Mouse (Mus musculus): ENCODE measurements around the gene Lbhd1. TPM values are rescaled to one million over a fixed set of nuclear protein-coding genes. Genes with fewer than 3 reads are reported as not detected.
A peak's percentile ranks its signal among the peaks of the same experiment; 100 is the strongest.

Gene Lbhd1
- polyA plus RNA-seq, 1 experiment from 2014 or later: 42.9 TPM

DNA sequence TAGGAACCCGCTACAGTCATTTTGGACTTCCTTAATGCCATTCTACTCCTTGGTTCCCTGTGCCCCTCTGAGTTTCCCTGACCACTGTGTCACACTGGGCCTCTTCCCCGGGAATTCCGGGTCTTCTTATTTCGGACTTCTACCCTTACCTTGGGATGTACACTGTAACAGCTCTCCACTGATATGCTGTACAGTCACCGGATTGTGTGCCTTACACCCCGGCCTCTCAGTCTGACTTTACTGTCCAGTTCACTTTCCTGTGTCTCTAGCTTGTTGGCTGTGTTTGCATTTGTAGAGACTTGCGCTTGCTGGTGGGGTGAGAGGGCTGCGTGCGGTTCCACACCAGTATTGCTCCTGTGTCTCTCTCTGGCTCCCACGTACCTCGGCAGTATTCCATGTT lies 46.6 kb downstream of the Lbhd1 start:
- H3K4me1 ChIP-seq (replicated peaks): peaks cover 58% of the 10 kb centered on the region

GRCm38 (mm10) chr19:8930771-8931170 lies 47.2 kb downstream of the Lbhd1 start:
- peak overlapping the region; percentile 89 for H3K4me3 ChIP-seq (replicated peaks)
- peak overlapping the region; percentile 99 for H3K4me2 ChIP-seq
- peak overlapping the region; percentile 92; the same call in 1 of the 2 replicates for H3K27ac ChIP-seq (replicated peaks)
- ATAC-seq (ENCODE audit: insufficient read depth): no peak
- no peaks in the 10 kb centered on the region for H3K9me3 ChIP-seq (replicated peaks)
- peaks cover 58% of the 10 kb centered on the region for H3K36me3 ChIP-seq (replicated peaks)
- peaks cover 57% of the 10 kb centered on the region for H3K4me1 ChIP-seq (replicated peaks)
- no peaks in the 10 kb centered on the region for H3K27me3 ChIP-seq
- H3K9ac ChIP-seq: peak overlapping the region; percentile 86; the same call in 1 of the 2 replicates
- 68% methylated on average over 7 of the region's 7 CpGs for WGBS (ENCODE audit: insufficient replicate concordance)

More for the DNA sequence above, 46.6 kb downstream of the Lbhd1 start:
- ATAC-seq (ENCODE audit: insufficient read depth): no peak
- Histone ChIP-seq H3K4me3 (replicated peaks) (peak overlapping the region; percentile 89), H3K4me2 (peak overlapping the region; percentile 99), H3K9me3 (replicated peaks) (no peaks in the 10 kb centered on the region), H3K9ac (peak overlapping the region; percentile 86), H3K27ac (replicated peaks) (peak overlapping the region; percentile 92), H3K36me3 (replicated peaks) (peaks cover 58% of the 10 kb centered on the region), H3K27me3 (no peaks in the 10 kb centered on the region)
- WGBS (ENCODE audit: insufficient replicate concordance): 8% methylated on average over 11 of the region's 11 CpGs

GRCm38 (mm10) chr19:8936736-8937135 lies 53.2 kb downstream of the Lbhd1 start:
- H3K36me3 ChIP-seq (replicated peaks): peaks cover 68% of the 10 kb centered on the region
- no peak for ATAC-seq (ENCODE audit: insufficient read depth)
- H3K4me1 ChIP-seq (replicated peaks): peaks cover 25% of the 10 kb centered on the region
- no peaks in the 10 kb centered on the region for H3K27me3 ChIP-seq
- WGBS (ENCODE audit: insufficient replicate concordance): 74% methylated on average over 2 of the region's 2 CpGs
- no peaks in the 10 kb centered on the region for H3K9me3 ChIP-seq (replicated peaks)
- no peak overlapping the region for H3K4me3 ChIP-seq (replicated peaks)
- H3K27ac ChIP-seq (replicated peaks): no peak overlapping the region
- H3K9ac ChIP-seq: no peak overlapping the region
- H3K4me2 ChIP-seq: no peak overlapping the region

GRCm38 (mm10) chr19:8940526-8941133 lies 57.1 kb downstream of the Lbhd1 start:
- Histone ChIP-seq H3K4me3 (replicated peaks) (peak overlapping the region; percentile 81; the same call in 1 of the 2 replicates), H3K27ac (replicated peaks) (0 out of 2 replicates have a peak overlapping the region, but pooled peaks have one; percentile 97), H3K9me3 (replicated peaks) (no peaks in the 10 kb centered on the region), H3K9ac (peak overlapping the region; percentile 97; the same call in 1 of the 2 replicates), H3K4me1 (replicated peaks) (peaks cover 56% of the 10 kb centered on the region), H3K36me3 (replicated peaks) (peaks cover 61% of the 10 kb centered on the region), H3K4me2 (peak overlapping the region; percentile 85), H3K27me3 (no peaks in the 10 kb centered on the region)
- no peak for ATAC-seq (ENCODE audit: insufficient read depth)
- 73% methylated on average over 15 of the region's 15 CpGs for WGBS (ENCODE audit: insufficient replicate concordance)

DNA sequence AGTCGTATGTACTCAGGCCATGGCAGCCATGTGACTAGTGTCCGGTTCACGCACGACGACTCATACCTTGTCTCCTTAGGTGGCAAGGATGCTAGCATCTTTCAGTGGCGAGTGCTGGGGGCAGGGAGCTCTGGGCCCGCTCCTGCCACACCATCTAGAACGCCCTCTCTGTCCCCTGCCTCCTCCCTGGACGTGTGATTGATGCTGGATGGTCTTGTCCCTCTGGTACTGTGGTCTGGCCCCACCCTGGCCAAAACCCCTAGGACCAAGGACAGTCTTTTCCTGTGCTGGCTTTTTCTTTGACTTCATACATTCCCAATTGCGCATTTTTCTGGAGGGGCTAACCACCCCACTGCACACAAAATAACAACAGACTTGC lies 57.6 kb downstream of the Lbhd1 start:
- peak overlapping the region; percentile 97 for H3K9ac ChIP-seq
- ATAC-seq (ENCODE audit: insufficient read depth): no peak
- 49% methylated on average over 10 of the region's 10 CpGs for WGBS (ENCODE audit: insufficient replicate concordance)
- peaks cover 61% of the 10 kb centered on the region for H3K36me3 ChIP-seq (replicated peaks)
- H3K27ac ChIP-seq (replicated peaks): peak overlapping the region; percentile 97
- H3K4me1 ChIP-seq (replicated peaks): peaks cover 61% of the 10 kb centered on the region
- peak overlapping the region; percentile 85 for H3K4me2 ChIP-seq
- no peaks in the 10 kb centered on the region for H3K27me3 ChIP-seq
- H3K9me3 ChIP-seq (replicated peaks): no peaks in the 10 kb centered on the region
- peak overlapping the region; percentile 81 for H3K4me3 ChIP-seq (replicated peaks)

DNA sequence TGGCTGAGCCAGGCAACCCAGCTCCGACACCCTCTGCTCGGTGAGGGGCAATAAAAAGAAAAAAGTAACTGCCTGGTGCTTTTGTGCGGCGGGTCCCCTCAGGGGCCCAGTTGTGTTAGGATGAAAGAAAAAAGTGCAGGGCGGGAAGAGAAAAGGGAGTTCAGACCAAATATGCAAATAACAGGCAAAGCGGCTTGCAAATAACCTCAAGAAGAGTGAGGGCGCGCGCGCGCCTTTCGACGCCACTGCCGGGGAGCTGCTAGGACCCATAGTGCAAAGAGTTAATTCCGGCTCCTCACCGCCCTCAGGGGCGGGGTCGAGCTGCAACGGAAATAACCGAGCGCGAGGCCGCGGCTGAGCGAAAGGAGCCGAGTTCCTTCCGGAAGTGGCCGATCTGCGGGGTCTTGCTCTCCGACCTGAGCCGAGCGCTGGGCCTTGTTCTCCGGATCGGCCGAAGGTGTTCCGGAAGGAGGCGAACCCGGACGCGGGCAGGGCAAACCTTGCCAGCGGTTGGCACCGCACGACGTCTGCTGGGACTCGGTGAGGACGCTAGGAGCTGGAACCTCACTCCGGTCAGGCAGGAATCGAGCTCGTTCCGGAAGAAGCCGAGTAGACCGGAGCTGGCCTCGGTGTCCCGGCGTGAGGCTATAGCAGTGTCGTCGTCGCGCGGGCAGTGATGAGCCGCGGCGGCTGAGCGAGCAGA lies 58.1 kb downstream of the Lbhd1 start, which contains the start of gene Mta2:
Gene Mta2 (plus strand): TSS at position 361 of the 703 bp plus-strand sequence.
- Histone ChIP-seq H3K9me3 (replicated peaks) (no peaks in the 10 kb centered on the region), H3K4me3 (replicated peaks) (peak within 1 kb of the TSS; percentile 81)

More for the DNA sequence above, 58.1 kb downstream of the Lbhd1 start, which contains the start of gene Mta2:
- H3K36me3 ChIP-seq (replicated peaks): peaks cover 63% of the 10 kb centered on the region
- H3K27me3 ChIP-seq: no peaks in the 10 kb centered on the region
- ATAC-seq (ENCODE audit: insufficient read depth): peak; percentile 90
- H3K27ac ChIP-seq (replicated peaks): peak within 1 kb of the TSS; percentile 97
- H3K4me1 ChIP-seq (replicated peaks): peaks cover 66% of the 10 kb centered on the region
- H3K4me2 ChIP-seq: peak within 1 kb of the TSS; percentile 85
- peak within 1 kb of the TSS; percentile 97 for H3K9ac ChIP-seq
- under 1% methylated on average over 64 of the region's 64 CpGs for WGBS (ENCODE audit: insufficient replicate concordance)

Small RNA genes within 50 kb of the gene (microRNA-seq; reads per million reads assigned to microRNA genes)
- gene Mir5136: not detected

Other genes starting within 250 kb of the Lbhd1 start
- gene Chrm1, start 219.9 kb upstream of the Lbhd1 start, polyA plus RNA-seq (2015; fragmentation: Nextera tagmentation; extraction: Ambion mirVana): 0.02 TPM in 1 of 2 replicates, not detected in the other
- gene Slc3a2, start 160.4 kb upstream of the Lbhd1 start, polyA plus RNA-seq (2015; fragmentation: Nextera tagmentation; extraction: Ambion mirVana): 124 and 132 TPM in 2 replicates
- gene Wdr74, start 147.9 kb upstream of the Lbhd1 start, polyA plus RNA-seq (2015; fragmentation: Nextera tagmentation; extraction: Ambion mirVana): 48.8 and 53.0 TPM in 2 replicates
- 0.43 and 0.62 TPM in 2 replicates for gene 1700092M07Rik, start 143.0 kb upstream of the Lbhd1 start, polyA plus RNA-seq (2015; fragmentation: Nextera tagmentation; extraction: Ambion mirVana)
- gene Stx5a, start 142.3 kb upstream of the Lbhd1 start, polyA plus RNA-seq (2015; fragmentation: Nextera tagmentation; extraction: Ambion mirVana): 53.5 and 53.8 TPM in 2 replicates
- 81.2 and 91.6 TPM in 2 replicates for gene Nxf1, start 126.7 kb upstream of the Lbhd1 start, polyA plus RNA-seq (2015; fragmentation: Nextera tagmentation; extraction: Ambion mirVana)
- gene Tmem223, start 112.7 kb upstream of the Lbhd1 start, polyA plus RNA-seq (2015; fragmentation: Nextera tagmentation; extraction: Ambion mirVana): 53.8 and 57.3 TPM in 2 replicates
- gene Tmem179b, start 109.3 kb upstream of the Lbhd1 start, polyA plus RNA-seq (2015; fragmentation: Nextera tagmentation; extraction: Ambion mirVana): 90.5 and 96.9 TPM in 2 replicates
- gene Taf6l, start 97.3 kb upstream of the Lbhd1 start, polyA plus RNA-seq (2015; fragmentation: Nextera tagmentation; extraction: Ambion mirVana): 13.2 and 15.4 TPM in 2 replicates
- 55.5 and 65.7 TPM in 2 replicates for gene Polr2g, start 85.2 kb upstream of the Lbhd1 start, polyA plus RNA-seq (2015; fragmentation: Nextera tagmentation; extraction: Ambion mirVana)
- gene Zbtb3, start 81.2 kb upstream of the Lbhd1 start, polyA plus RNA-seq (2015; fragmentation: Nextera tagmentation; extraction: Ambion mirVana): 1.2 and 1.3 TPM in 2 replicates
- 22.4 and 22.5 TPM in 2 replicates for gene Ttc9c, start 64.4 kb upstream of the Lbhd1 start, polyA plus RNA-seq (2015; fragmentation: Nextera tagmentation; extraction: Ambion mirVana)
- gene Hnrnpul2, start 63.7 kb upstream of the Lbhd1 start, polyA plus RNA-seq (2015; fragmentation: Nextera tagmentation; extraction: Ambion mirVana): 2.2 and 2.6 TPM in 2 replicates
- not detected in 2 replicates for gene AC129217.1, start 54.0 kb upstream of the Lbhd1 start, polyA plus RNA-seq (2015; fragmentation: Nextera tagmentation; extraction: Ambion mirVana)
- gene Bscl2, start 46.3 kb upstream of the Lbhd1 start, polyA plus RNA-seq (2015; fragmentation: Nextera tagmentation; extraction: Ambion mirVana): 29.8 and 33.1 TPM in 2 replicates
- gene Gng3, start 44.5 kb upstream of the Lbhd1 start, polyA plus RNA-seq (2015; fragmentation: Nextera tagmentation; extraction: Ambion mirVana): 0.43 and 0.50 TPM in 2 replicates
- 0.15 TPM in 2 replicates for gene Lrrn4cl, start 33.0 kb upstream of the Lbhd1 start, polyA plus RNA-seq (2015; fragmentation: Nextera tagmentation; extraction: Ambion mirVana)
- gene Ubxn1, start 12.2 kb upstream of the Lbhd1 start, polyA plus RNA-seq (2015; fragmentation: Nextera tagmentation; extraction: Ambion mirVana): 90.4 and 96.5 TPM in 2 replicates
- gene Uqcc3, start 2.8 kb upstream of the Lbhd1 start, polyA plus RNA-seq (2015; fragmentation: Nextera tagmentation; extraction: Ambion mirVana): 29.6 and 29.8 TPM in 2 replicates
- gene Gm49403, start 198 bp downstream of the Lbhd1 start, polyA plus RNA-seq (2015; fragmentation: Nextera tagmentation; extraction: Ambion mirVana): not detected in 2 replicates
- 46.8 and 49.0 TPM in 2 replicates for gene 1810009A15Rik, start 5.1 kb downstream of the Lbhd1 start, polyA plus RNA-seq (2015; fragmentation: Nextera tagmentation; extraction: Ambion mirVana)
- gene Gm49416, start 5.2 kb downstream of the Lbhd1 start, polyA plus RNA-seq (2015; fragmentation: Nextera tagmentation; extraction: Ambion mirVana): 0.29 TPM in 1 of 2 replicates, not detected in the other
- gene Ints5, start 9.3 kb downstream of the Lbhd1 start, polyA plus RNA-seq (2015; fragmentation: Nextera tagmentation; extraction: Ambion mirVana): 21.6 and 26.2 TPM in 2 replicates
- gene Ganab, start 14.3 kb downstream of the Lbhd1 start, polyA plus RNA-seq (2015; fragmentation: Nextera tagmentation; extraction: Ambion mirVana): 44.8 and 49.6 TPM in 2 replicates
- gene B3gat3, start 36.6 kb downstream of the Lbhd1 start, polyA plus RNA-seq (2015; fragmentation: Nextera tagmentation; extraction: Ambion mirVana): 20.6 and 25.8 TPM in 2 replicates
- 2.8 TPM in 2 replicates for gene Rom1, start 45.6 kb downstream of the Lbhd1 start, polyA plus RNA-seq (2015; fragmentation: Nextera tagmentation; extraction: Ambion mirVana)
- gene Eml3, start 45.8 kb downstream of the Lbhd1 start, polyA plus RNA-seq (2015; fragmentation: Nextera tagmentation; extraction: Ambion mirVana): 13.1 and 14.6 TPM in 2 replicates
- gene Mta2, start 58.1 kb downstream of the Lbhd1 start, polyA plus RNA-seq (2015; fragmentation: Nextera tagmentation; extraction: Ambion mirVana): 79.0 and 85.9 TPM in 2 replicates
- gene Tut1, start 70.1 kb downstream of the Lbhd1 start, polyA plus RNA-seq (2015; fragmentation: Nextera tagmentation; extraction: Ambion mirVana): 13.7 and 14.6 TPM in 2 replicates
- 177 and 180 TPM in 2 replicates for gene Eef1g, start 83.3 kb downstream of the Lbhd1 start, polyA plus RNA-seq (2015; fragmentation: Nextera tagmentation; extraction: Ambion mirVana)
- gene Ahnak, start 105.6 kb downstream of the Lbhd1 start, polyA plus RNA-seq (2015; fragmentation: Nextera tagmentation; extraction: Ambion mirVana): 2.5 and 3.0 TPM in 2 replicates
- gene Scgb1a1, start 204.2 kb downstream of the Lbhd1 start, polyA plus RNA-seq (2015; fragmentation: Nextera tagmentation; extraction: Ambion mirVana): not detected in 2 replicates

All from liver, embryonic 15.5 days (tissue).